Mouse (Mus musculus): ENCODE results near the gene Sgip1.

The Sgip1 gene

GRCm38 (mm10) chr4:102775596-102776270 is 34.6 kb downstream of the Sgip1 start:
- no peak for DNase-seq (ENCODE audit: low spot score)

GRCm38 (mm10) chr4:102779902-102780301 is 38.8 kb downstream of the Sgip1 start:
- DNase-seq (ENCODE audit: low spot score): no peak

DNA sequence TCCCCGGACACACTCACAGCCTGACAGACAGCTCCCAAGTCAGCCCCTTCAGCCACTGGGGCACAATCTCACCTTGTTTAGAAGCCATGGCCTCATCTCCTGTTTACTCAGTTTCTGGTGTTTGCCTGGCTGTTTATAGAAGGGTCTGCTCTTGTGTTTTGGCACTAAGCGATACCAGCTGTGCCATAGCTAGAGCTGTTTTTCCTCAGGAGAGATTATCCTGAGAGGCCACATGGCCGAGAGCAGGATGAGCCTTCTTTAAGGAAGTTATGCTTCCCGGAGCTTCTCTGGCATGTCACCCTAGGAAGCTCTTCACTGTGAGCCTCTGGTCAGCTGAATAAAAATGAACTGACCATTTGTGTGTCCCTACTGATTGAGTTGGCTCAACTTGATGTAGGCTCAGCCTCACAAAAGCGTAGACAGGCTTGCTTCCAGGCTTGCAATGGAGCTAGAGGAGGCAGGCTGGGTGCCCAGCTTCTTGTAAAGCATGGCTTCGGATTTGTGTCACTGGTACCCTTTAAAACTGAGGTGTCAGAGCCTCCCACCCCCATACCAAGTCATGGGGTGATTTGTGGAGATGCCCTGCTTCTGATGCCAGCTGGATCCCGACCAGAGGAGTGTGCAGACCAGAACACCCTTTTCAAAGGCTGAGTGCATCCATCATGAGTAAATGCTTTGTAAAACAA is 42.1 kb downstream of the Sgip1 start:
- DNase-seq (ENCODE audit: low spot score): no peak

GRCm38 (mm10) chr4:102785158-102785557 is 44.1 kb downstream of the Sgip1 start:
- DNase-seq (ENCODE audit: low spot score): no peak

GRCm38 (mm10) chr4:102792100-102792790 is 51.1 kb downstream of the Sgip1 start:
- no peak for DNase-seq (ENCODE audit: low spot score)

DNA sequence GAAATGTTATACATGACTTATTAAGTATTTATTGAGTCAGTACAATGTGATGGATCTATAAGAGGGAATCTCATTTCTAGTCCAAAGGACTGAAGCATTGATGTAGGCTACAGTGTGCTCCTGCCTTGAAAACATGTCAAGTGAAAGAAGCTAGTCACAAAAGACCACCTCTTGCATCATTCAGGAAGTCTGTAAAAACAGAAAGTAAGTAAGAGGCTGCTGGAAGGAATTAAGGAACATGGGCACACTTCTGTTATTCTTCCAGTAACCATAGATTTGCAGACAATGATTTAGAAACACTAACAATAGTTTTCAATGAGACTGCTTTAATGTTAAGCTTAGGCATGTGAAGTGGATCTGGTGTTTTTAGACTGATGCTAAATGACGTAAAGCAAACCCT is 60.4 kb downstream of the Sgip1 start:
- no peak for DNase-seq (ENCODE audit: low spot score)

- DNase-seq (ENCODE audit: low spot score): no peak
These were observed 60.8 kb downstream of the Sgip1 start for GRCm38 (mm10) chr4:102801936-102802335.

GRCm38 (mm10) chr4:102804611-102805010 is 63.5 kb downstream of the Sgip1 start:
- no peak for DNase-seq (ENCODE audit: low spot score)

GRCm38 (mm10) chr4:102806987-102807386 is 65.9 kb downstream of the Sgip1 start:
- DNase-seq (ENCODE audit: low spot score): no peak

- DNase-seq (ENCODE audit: low spot score): no peak
These were observed 67.2 kb downstream of the Sgip1 start for GRCm38 (mm10) chr4:102808258-102808657.

- no peak for DNase-seq (ENCODE audit: low spot score)
These were observed 68.2 kb downstream of the Sgip1 start for GRCm38 (mm10) chr4:102809296-102809695.

DNA sequence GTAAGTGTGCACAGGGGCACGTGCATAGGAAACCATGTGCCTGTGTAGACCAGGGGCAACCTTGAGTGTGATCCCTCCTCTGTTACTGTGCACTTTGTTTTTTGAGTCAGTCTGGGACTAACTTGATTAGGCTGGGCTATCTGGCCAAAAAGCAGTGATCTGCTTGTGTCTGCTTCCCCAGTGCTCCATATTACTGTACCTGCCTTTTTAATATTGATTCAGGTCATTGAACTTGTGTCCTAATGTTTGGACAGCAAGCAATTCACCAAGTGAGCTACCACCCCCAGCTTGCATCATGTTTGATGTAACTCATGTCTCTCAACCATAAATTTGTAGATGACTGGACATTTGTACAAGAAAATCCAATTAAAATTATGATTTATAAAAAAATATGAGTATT is 69.2 kb downstream of the Sgip1 start:
- DNase-seq (ENCODE audit: low spot score): no peak

GRCm38 (mm10) chr4:102811007-102811805 is 70.1 kb downstream of the Sgip1 start:
- no peak for DNase-seq (ENCODE audit: low spot score)

GRCm38 (mm10) chr4:102813346-102813745 is 72.2 kb downstream of the Sgip1 start:
- DNase-seq (ENCODE audit: low spot score): no peak

GRCm38 (mm10) chr4:102821786-102822185 is 80.7 kb downstream of the Sgip1 start:
- no peak for DNase-seq (ENCODE audit: low spot score)

DNA sequence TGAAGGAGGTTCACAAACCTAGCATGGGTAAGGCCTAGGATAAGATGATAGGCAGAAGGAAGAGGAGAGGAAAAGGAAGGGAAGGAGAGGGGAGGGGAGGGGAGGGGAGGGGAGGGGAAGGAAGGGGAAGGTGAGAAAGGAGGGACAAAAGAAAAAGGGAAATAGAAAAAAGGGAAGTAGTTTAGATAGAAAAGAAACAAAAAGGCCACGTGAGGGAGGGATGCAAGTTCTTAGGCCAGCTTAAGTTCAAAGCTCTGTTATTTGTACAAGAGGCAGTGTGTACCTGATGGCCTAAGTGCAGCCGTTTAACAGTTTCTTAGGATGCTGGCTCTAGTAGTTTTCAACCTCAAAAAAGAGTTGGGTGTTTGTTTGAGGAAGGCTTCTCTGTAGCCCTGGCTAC is 83.4 kb downstream of the Sgip1 start:
- no peak for DNase-seq (ENCODE audit: low spot score)

DNA sequence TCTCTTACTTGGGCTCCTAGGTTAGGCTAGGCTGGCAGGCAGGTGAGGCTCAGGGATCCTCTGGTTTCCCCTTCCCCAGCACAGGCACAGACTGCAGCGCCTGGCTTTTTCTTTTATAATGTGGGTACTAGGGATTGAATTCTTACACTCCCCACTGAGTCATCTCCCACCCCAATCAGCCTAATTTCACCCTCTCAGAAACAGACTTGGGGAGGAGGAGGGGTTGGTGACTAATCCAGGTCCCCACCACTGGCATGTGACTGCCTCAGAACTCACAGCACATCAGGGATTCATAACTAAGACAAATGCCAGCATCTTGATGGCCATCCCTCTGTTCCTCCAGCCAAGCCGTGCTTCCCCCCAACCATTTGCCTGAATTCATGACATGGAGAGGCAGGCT is 85.1 kb downstream of the Sgip1 start:
- no peak for DNase-seq (ENCODE audit: low spot score)

DNA sequence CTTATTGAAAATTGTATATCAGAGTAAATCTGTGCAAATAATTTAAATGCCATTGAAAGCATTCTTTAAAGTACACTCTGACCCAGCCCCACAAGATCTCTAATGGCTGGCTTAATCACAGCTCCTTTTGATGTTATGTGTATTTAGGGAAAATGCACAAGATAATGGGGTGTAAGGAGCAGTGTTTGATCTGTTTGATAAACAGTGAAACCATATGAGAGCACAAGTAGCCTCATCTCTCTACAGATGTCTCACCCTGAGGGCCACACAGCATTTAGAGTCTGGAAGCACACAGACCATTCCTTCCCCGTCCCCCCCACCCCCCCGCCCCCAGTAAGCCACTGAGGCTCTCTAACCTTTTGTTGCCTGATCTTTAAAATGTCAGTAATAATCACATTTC is 87.4 kb downstream of the Sgip1 start:
- DNase-seq (ENCODE audit: low spot score): no peak

DNA sequence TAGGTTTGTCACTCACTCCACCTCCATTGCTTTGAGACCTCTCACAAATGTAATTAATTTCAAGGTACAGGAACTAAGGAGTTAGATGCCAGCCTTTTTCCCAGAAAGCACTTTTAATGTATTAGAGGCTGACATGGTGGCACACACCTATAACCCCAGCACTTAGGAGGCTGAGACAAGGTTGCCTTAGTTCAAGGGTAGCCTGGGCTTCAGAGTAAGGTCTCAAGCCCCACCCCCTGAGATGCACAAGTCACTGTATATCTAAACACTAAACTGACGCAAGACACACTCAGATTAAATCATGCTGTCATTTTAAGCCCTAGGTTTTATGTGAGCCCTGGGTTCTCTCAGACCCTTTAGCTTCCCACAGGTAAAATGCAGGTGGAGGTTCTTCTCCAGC is 92.1 kb downstream of the Sgip1 start:
- no peak for DNase-seq (ENCODE audit: low spot score)

GRCm38 (mm10) chr4:102833726-102834125 is 92.6 kb downstream of the Sgip1 start:
- no peak for DNase-seq (ENCODE audit: low spot score)

DNA sequence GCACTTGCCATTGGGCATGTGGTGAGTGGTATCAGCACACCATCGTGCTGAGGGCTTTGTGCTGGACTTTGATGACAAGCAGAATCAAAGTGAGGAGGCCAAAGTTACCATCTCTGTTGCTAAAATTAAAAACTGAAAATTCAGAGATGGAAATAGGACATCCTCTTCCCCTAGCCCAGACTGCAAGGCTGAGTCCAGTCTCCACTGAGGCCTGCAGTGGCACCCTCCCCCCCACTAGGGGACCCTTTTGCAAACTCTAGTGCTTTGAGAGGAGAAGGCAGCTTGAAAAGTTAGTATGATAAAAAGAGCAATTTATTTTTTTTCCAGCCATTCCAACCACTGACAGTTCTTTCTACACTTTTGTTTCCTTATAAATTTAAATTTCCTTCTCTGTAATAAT is 93.6 kb downstream of the Sgip1 start:
- no peak for DNase-seq (ENCODE audit: low spot score)

DNA sequence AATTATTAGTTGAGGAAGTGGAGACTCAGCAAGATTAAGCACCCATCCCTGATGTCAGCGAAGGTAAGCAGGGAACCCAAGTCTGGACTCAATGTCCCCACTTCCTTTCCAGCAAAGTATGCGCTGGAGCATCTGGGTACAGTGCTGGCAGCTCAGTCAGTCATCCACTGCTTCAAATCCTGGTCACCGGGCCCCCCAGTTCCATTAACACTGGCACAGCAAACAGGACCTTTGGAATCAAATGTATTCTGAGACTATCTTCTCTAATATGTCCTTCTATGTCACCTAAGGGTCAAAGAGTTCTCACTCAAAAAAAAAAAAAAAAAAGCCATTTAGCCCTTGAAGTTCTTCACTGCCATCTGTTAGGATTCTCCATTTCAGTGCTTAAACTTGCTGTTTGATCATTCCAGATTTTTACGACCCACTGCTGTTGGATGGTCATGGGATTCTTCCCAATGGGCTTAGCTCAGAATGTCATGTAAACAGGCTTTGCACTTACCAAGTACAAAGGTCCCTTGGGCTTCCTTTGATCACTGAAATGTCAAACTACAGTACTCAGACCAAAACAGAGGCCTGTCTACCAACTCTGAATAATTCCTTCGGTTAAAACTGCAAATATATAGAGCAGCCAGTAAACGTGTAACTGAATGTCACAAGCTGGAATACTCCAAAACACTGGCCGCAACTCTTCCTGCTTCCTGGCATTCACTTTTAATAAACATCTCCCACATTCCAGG is 99.1 kb downstream of the Sgip1 start:
- DNase-seq (ENCODE audit: low spot score): no peak
